ENCODE assay signal across 13 mouse cellular contexts in genomic region chr19:55565523-55566369, GRCm38 (mm10).
"Had no signal": no experiment of that assay in that cellular context is flagged by ENCODE, and none has a peak within 500 bp of the region (broad histone marks: within the 10 kb centered on the region; RNA-seq: fewer than 3 reads in every experiment).

No protein-coding gene starts in this region.

- H3K27me3 ChIP-seq: limb, embryonic 15.5 days; lung, embryonic 15.5 days had no signal

- DNase-seq: kidney, adult 8-10 months; kidney, postnatal 25 days; layer of hippocampus, adult 9-11 months; layer of hippocampus, postnatal 36 days; lung, postnatal 14 days; right cerebral cortex, postnatal 14 days; thymus, adult 18-20 months; thymus, postnatal 25 days had no signal

- H3K4me2 ChIP-seq: limb, embryonic 15.5 days; lung, embryonic 15.5 days; midbrain, embryonic 13.5 days had no signal

- H3K27ac ChIP-seq: limb, embryonic 15.5 days; lung, embryonic 15.5 days; macrophage; midbrain, embryonic 13.5 days had no signal

- H3K36me3 ChIP-seq: limb, embryonic 15.5 days; lung, embryonic 15.5 days; midbrain, embryonic 13.5 days had no signal

- H3K4me3 ChIP-seq: limb, embryonic 15.5 days; lung, embryonic 15.5 days; midbrain, embryonic 13.5 days had no signal

- H3K9me3 ChIP-seq: limb, embryonic 15.5 days; lung, embryonic 15.5 days; midbrain, embryonic 13.5 days had no signal

- H3K9ac ChIP-seq: limb, embryonic 15.5 days; lung, embryonic 15.5 days; midbrain, embryonic 13.5 days had no signal

- ATAC-seq: intestine, postnatal 0 days; midbrain, embryonic 13.5 days had no signal
